Mouse (Mus musculus) MEL (cell line): Measurements from ENCODE around the gene Fn1. TPM values are rescaled to one million over a fixed set of nuclear protein-coding genes. Genes with fewer than 3 reads are reported as not detected.

ENCODE experiments used
- DNase-seq: peaks from one replicate; pipeline ENCODE4 v3.0.0; 2011; ENCODE audit warnings: low read depth, low spot score
- H3K27ac ChIP-seq: 2 replicates; pipeline ENCODE4 v1.5.1; 2012; ENCODE audit warnings: low read depth, mild to moderate bottlenecking, control low read depth, low read length, moderate library complexity; ENCODE audit not compliant: control insufficient read depth
- H3K27me3 ChIP-seq, 2 experiments: fragments of 150-350 bp in 1 of 2; sonication (generic) in 1 of 2; 2 replicates each; pipeline ENCODE4 v1.6.1; 2012; ENCODE audit warnings: low read length in 2 of 2, mild to moderate bottlenecking in 2 of 2, improper control_type of control experiment in 1 of 2, moderate library complexity in 1 of 2; ENCODE audit not compliant: insufficient read depth in 2 of 2, control insufficient read depth in 1 of 2
- H3K36me3 ChIP-seq, 2 experiments: 2 replicates each; pipeline ENCODE4 v1.6.1; 2012 to 2014; ENCODE audit warnings: low read length in 2 of 2, improper control_type of control experiment in 1 of 2, inconsistent platforms in 1 of 2, mild to moderate bottlenecking in 1 of 2; ENCODE audit not compliant: insufficient read depth in 2 of 2, control insufficient read depth in 1 of 2
- H3K4me1 ChIP-seq, 2 experiments: fragments of 150-350 bp in 1 of 2; sonication (generic) in 1 of 2; 2 replicates each; pipeline ENCODE4 v1.6.1; 2012; ENCODE audit warnings: low read length in 2 of 2, improper control_type of control experiment in 1 of 2, mild to moderate bottlenecking in 1 of 2; ENCODE audit not compliant: insufficient read depth in 2 of 2, control insufficient read depth in 1 of 2
- H3K4me3 ChIP-seq, 2 experiments: fragments of 150-350 bp in 1 of 2; sonication (generic) in 1 of 2; 2 replicates each; pipeline ENCODE4 v1.5.1; 2012; ENCODE audit warnings: low read depth in 2 of 2, low read length in 2 of 2, mild to moderate bottlenecking in 2 of 2, moderate library complexity in 2 of 2, control low read depth in 1 of 2, improper control_type of control experiment in 1 of 2; ENCODE audit not compliant: control insufficient read depth in 1 of 2, insufficient read depth in 1 of 2
- H3K79me2 ChIP-seq: 2 replicates; pipeline ENCODE4 v1.6.1; 2012; ENCODE audit warnings: mild to moderate bottlenecking, low read length, moderate library complexity; ENCODE audit not compliant: control insufficient read depth, poor library complexity, insufficient read depth
- H3K9ac ChIP-seq: 2 replicates; pipeline ENCODE4 v1.6.1; 2012; ENCODE audit warnings: low read depth, mild to moderate bottlenecking, control low read depth, low read length, moderate library complexity; ENCODE audit not compliant: control insufficient read depth, poor library complexity, severe bottlenecking
- H3K9me3 ChIP-seq: fragments of 150-350 bp; sonication (generic); replicated peaks from 2 replicates; pipeline ENCODE4 v1.6.1; 2012; ENCODE audit warnings: mild to moderate bottlenecking, low read length, improper control_type of control experiment, moderate library complexity; ENCODE audit not compliant: insufficient read depth
- E2F4 ChIP-seq: IDR thresholded peaks from 2 replicates; pipeline ENCODE4 v1.6.1; 2011; ENCODE audit warnings: low read depth, low read length, improper control_type of control experiment, borderline replicate concordance
- EP300 ChIP-seq, 2 experiments: IDR thresholded peaks; 2 replicates each; pipeline ENCODE4 v1.6.1; 2011; ENCODE audit warnings: improper control_type of control experiment in 2 of 2, low read length in 2 of 2, low read depth in 1 of 2, mild to moderate bottlenecking in 1 of 2
- GATA1 ChIP-seq: IDR thresholded peaks from 2 replicates; pipeline ENCODE4 v1.6.1; 2011; ENCODE audit warnings: low read depth, low read length, improper control_type of control experiment
- JUND ChIP-seq: IDR thresholded peaks from 2 replicates; pipeline ENCODE4 v1.6.1; 2011; ENCODE audit warnings: low read depth, mild to moderate bottlenecking, improper control_type of control experiment, low read length
- KAT2A ChIP-seq: conservative IDR thresholded peaks from 2 replicates; pipeline ENCODE4 v1.6.1; 2012; ENCODE audit warnings: low read depth, low read length, improper control_type of control experiment, inconsistent platforms
- MAFK ChIP-seq: IDR thresholded peaks from 2 replicates; pipeline ENCODE4 v1.6.1; 2011; ENCODE audit warnings: low read depth, mild to moderate bottlenecking, low read length, improper control_type of control experiment, borderline replicate concordance
- MAX ChIP-seq: IDR thresholded peaks from 2 replicates; pipeline ENCODE4 v1.6.1; 2011; ENCODE audit warnings: low read length, improper control_type of control experiment
- MAZ ChIP-seq: IDR thresholded peaks from 2 replicates; pipeline ENCODE4 v1.6.1; 2012; ENCODE audit warnings: low read depth, mild to moderate bottlenecking, inconsistent platforms, low read length, improper control_type of control experiment
- MEF2A ChIP-seq: IDR thresholded peaks from 2 replicates; pipeline ENCODE4 v1.6.1; 2014; ENCODE audit warnings: low read depth, mild to moderate bottlenecking, inconsistent platforms, low read length, improper control_type of control experiment; ENCODE audit not compliant: poor library complexity, insufficient replicate concordance, severe bottlenecking; ENCODE audit errors: extremely low read depth
- MXI1 ChIP-seq: IDR thresholded peaks from 2 replicates; pipeline ENCODE4 v1.6.1; 2011; ENCODE audit warnings: mild to moderate bottlenecking, low read depth, low read length, improper control_type of control experiment
- NELFE ChIP-seq: IDR thresholded peaks from 2 replicates; pipeline ENCODE4 v1.6.1; 2011; ENCODE audit warnings: low read depth, low read length, improper control_type of control experiment
- POLR2AphosphoS5 ChIP-seq: IDR thresholded peaks from 2 replicates; pipeline ENCODE4 v1.6.1; 2012; ENCODE audit warnings: low read depth, borderline replicate concordance, mild to moderate bottlenecking, inconsistent platforms, low read length, moderate library complexity, mixed read lengths
- RCOR1 ChIP-seq: IDR thresholded peaks from 2 replicates; pipeline ENCODE4 v1.6.1; 2012; ENCODE audit warnings: low read depth, mild to moderate bottlenecking, inconsistent platforms, low read length, improper control_type of control experiment
- SMC3 ChIP-seq: IDR thresholded peaks from 2 replicates; pipeline ENCODE4 v1.6.1; 2011; ENCODE audit warnings: low read depth, low read length, improper control_type of control experiment
- TAL1 ChIP-seq: IDR thresholded peaks from 2 replicates; pipeline ENCODE4 v1.6.1; 2012; ENCODE audit warnings: mild to moderate bottlenecking, inconsistent platforms, low read length, moderate library complexity, mixed read lengths
- TBP ChIP-seq: IDR thresholded peaks from 2 replicates; pipeline ENCODE4 v1.8.0; 2011; ENCODE audit warnings: low read depth, low read length, improper control_type of control experiment
- USF1 ChIP-seq: IDR thresholded peaks from 2 replicates; pipeline ENCODE4 v1.6.1; 2014; ENCODE audit warnings: low read depth, mild to moderate bottlenecking, inconsistent platforms, low read length, improper control_type of control experiment, moderate library complexity
- USF2 ChIP-seq, 2 experiments: IDR thresholded peaks; 2 replicates each; pipeline ENCODE4 v1.6.1; 2011 to 2012; ENCODE audit warnings: improper control_type of control experiment in 2 of 2, low read length in 2 of 2, borderline replicate concordance in 1 of 2, inconsistent platforms in 1 of 2, low read depth in 1 of 2, mild to moderate bottlenecking in 1 of 2; ENCODE audit not compliant: insufficient read depth in 1 of 2
- ZKSCAN1 ChIP-seq: IDR thresholded peaks from 2 replicates; pipeline ENCODE4 v1.6.1; 2012; ENCODE audit warnings: low read depth, mild to moderate bottlenecking, inconsistent platforms, low read length, improper control_type of control experiment, moderate library complexity
- ZNF384 ChIP-seq: IDR thresholded peaks from 2 replicates; pipeline ENCODE4 v1.6.1; 2012; ENCODE audit warnings: low read depth, mild to moderate bottlenecking, inconsistent platforms, low read length, improper control_type of control experiment
- polyA plus RNA-seq, 2 experiments: library from polyadenylated mRNA; stranded (reverse) in 1 of 2; unstranded in 1 of 2; fragments of >175 nt in 1 of 2; fragments of >200 nt in 1 of 2; gene quantifications; 2 replicates each; pipeline versions ENCODE4 v1.2.1 to v1.2.4; 2012; ENCODE audit warnings: low replicate concordance in 2 of 2, low read depth in 1 of 2; ENCODE audit not compliant: insufficient read length in 2 of 2, insufficient read depth in 1 of 2, missing spikeins in 1 of 2
- total RNA-seq: library from RNA; depleted of rRNA; stranded (reverse); fragments of 300-350 nt; gene quantifications from 2 replicates; pipeline ENCODE4 v1.2.3, GENCODE M21; 2012

Gene Fn1
- total and polyA plus RNA-seq, 3 experiments = 0.56 TPM; not detected in 2

GRCm38 (mm10) chr1:71583900-71584299 is 69.1 kb downstream of the Fn1 start:
- H3K4me1 ChIP-seq = no peaks in the 10 kb centered on the region; a peak in 1 of 4 replicates
- H3K4me3 ChIP-seq = no peak overlapping the region
- peaks cover 0 to 4% of the 10 kb centered on the region in 2 experiments; a peak in 1 of 4 replicates for H3K36me3 ChIP-seq
- no peaks in the 10 kb centered on the region for H3K27me3 ChIP-seq
- no peaks in the 10 kb centered on the region for H3K9me3 ChIP-seq
- H3K27ac ChIP-seq = no peak overlapping the region
- TF ChIP-seq MAFK (no peak), USF2 (IDR thresholded peaks at IDR 0.05; ENCODE audit: borderline replicate concordance in 1 of 2, insufficient read depth in 1 of 2, low read depth in 1 of 2, low read length in 2 of 2) (no peak), TBP (no peak)
- no peaks in the 10 kb centered on the region for H3K79me2 ChIP-seq
- no peak for DNase-seq
- no peak overlapping the region for H3K9ac ChIP-seq

DNA sequence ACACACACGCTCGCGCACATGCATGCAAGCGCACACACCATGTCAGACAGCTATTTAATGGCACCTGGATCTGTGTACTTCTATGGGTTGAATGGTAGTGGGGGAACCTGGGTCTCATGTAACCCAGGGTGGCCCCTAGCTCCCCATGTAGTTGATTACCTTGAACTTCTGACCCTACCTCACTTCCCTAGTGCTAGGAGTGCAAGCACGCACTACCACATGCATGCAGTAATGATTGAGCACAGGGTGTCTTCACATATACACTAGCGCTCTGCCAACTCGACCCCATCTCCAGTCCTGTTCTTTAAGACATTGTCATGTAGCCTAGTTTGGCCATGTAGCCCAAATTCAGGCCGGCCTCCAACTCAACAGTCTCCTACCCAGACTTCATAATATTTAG is 69.7 kb downstream of the Fn1 start:
- TF ChIP-seq POLR2AphosphoS5 (no peak), TAL1 (no peak)
- TF ChIP-seq, all 39 proteins: peak for 0
- H3K27me3 ChIP-seq = no peaks in the 10 kb centered on the region
- no peaks in the 10 kb centered on the region for H3K9me3 ChIP-seq
- no peak overlapping the region for H3K9ac ChIP-seq
- H3K27ac ChIP-seq = no peak overlapping the region
- no peaks in the 10 kb centered on the region; a peak in 1 of 4 replicates for H3K4me1 ChIP-seq
- H3K4me3 ChIP-seq = no peak overlapping the region
- H3K36me3 ChIP-seq = peaks cover 0 to 7% of the 10 kb centered on the region in 2 experiments; a peak in 2 of 4 replicates
- H3K79me2 ChIP-seq = no peaks in the 10 kb centered on the region
- DNase-seq = no peak

GRCm38 (mm10) chr1:71580408-71580807 is 72.6 kb downstream of the Fn1 start:
- TF ChIP-seq POLR2AphosphoS5 = no peak
- TF ChIP-seq MEF2A = no peak
- no peak for TF ChIP-seq SMC3
- no peak for TF ChIP-seq EP300 (IDR thresholded peaks at IDR 0.05; ENCODE audit: low read depth in 1 of 2, low read length in 2 of 2)
- no peak for TF ChIP-seq ZNF384
- no peak for TF ChIP-seq E2F4
- no peak for TF ChIP-seq GATA1
- no peak for TF ChIP-seq MAZ
- TF ChIP-seq JUND = no peak
- no peak for TF ChIP-seq USF1
- no peak for TF ChIP-seq TAL1
- TF ChIP-seq RCOR1 = no peak
- TF ChIP-seq KAT2A = no peak
- no peak for TF ChIP-seq MXI1
- no peak for TF ChIP-seq ZKSCAN1
- TF ChIP-seq MAX = no peak
- TF ChIP-seq NELFE = no peak
- TF ChIP-seq USF2 (IDR thresholded peaks at IDR 0.05; ENCODE audit: borderline replicate concordance in 1 of 2, insufficient read depth in 1 of 2, low read depth in 1 of 2, low read length in 2 of 2) = no peak

More at GRCm38 (mm10) chr1:71580408-71580807, 72.6 kb downstream of the Fn1 start:
- no peak for DNase-seq
- Histone ChIP-seq H3K9ac (no peak overlapping the region), H3K4me3 (no peak overlapping the region), H3K4me1 (no peaks in the 10 kb centered on the region; a peak in 1 of 4 replicates), H3K36me3 (peaks cover 0 to 14% of the 10 kb centered on the region in 2 experiments; a peak in 2 of 4 replicates), H3K9me3 (no peaks in the 10 kb centered on the region), H3K27ac (no peak overlapping the region), H3K79me2 (no peaks in the 10 kb centered on the region), H3K27me3 (no peaks in the 10 kb centered on the region)
